Mouse (Mus musculus) midbrain, embryonic 14.5 days (tissue): ENCODE measurements around the gene Insyn1. TPM values are rescaled to one million over a fixed set of nuclear protein-coding genes. Genes with fewer than 3 reads are reported as not detected.

Experiments used
- ATAC-seq: fragments of 200-750 bp; cut with Nextera tagmentation; 2 replicates; pipeline ENCODE4 v1.8.0; 2017; ENCODE audit warnings: moderate number of reproducible peaks, moderate library complexity; ENCODE audit not compliant: low FRiP score, low TSS enrichment
- DNase-seq: peaks from one replicate; pipeline ENCODE4 v3.0.0-alpha.2; 2015
- H3K27ac ChIP-seq: fragments of 300-500 bp; sonication (generic); replicated peaks from 2 replicates; pipeline ENCODE4 v1.5.1; 2014; ENCODE audit warnings: mild to moderate bottlenecking, low read depth, low read length, moderate library complexity
- H3K27me3 ChIP-seq: fragments of 300-500 bp; sonication (generic); 2 replicates; pipeline ENCODE4 v1.6.1; 2014; ENCODE audit warnings: low read length, control low read depth, mixed read lengths; ENCODE audit not compliant: control insufficient read depth, insufficient read depth
- H3K36me3 ChIP-seq: fragments of 300-500 bp; sonication (generic); 2 replicates; pipeline ENCODE4 v1.6.1; 2014; ENCODE audit warnings: low read length, control low read depth; ENCODE audit not compliant: control insufficient read depth, insufficient read depth
- H3K4me1 ChIP-seq: fragments of 300-500 bp; sonication (generic); 2 replicates; pipeline ENCODE4 v1.6.1; 2014; ENCODE audit warnings: mild to moderate bottlenecking, antibody characterized with exemption, low read length, control low read depth; ENCODE audit not compliant: control insufficient read depth, insufficient read depth
- H3K4me2 ChIP-seq: fragments of 300-500 bp; sonication (generic); 2 replicates; pipeline ENCODE4 v1.6.1; 2014; ENCODE audit warnings: mild to moderate bottlenecking, low read length, moderate library complexity
- H3K4me3 ChIP-seq: fragments of 300-500 bp; sonication (generic); replicated peaks from 2 replicates; pipeline ENCODE4 v1.5.1; 2014; ENCODE audit warnings: low read depth, low read length
- H3K9ac ChIP-seq: fragments of 300-500 bp; sonication (generic); replicated peaks from 2 replicates; pipeline ENCODE4 v1.6.1; 2014; ENCODE audit warnings: mild to moderate bottlenecking, low read length, moderate library complexity
- H3K9me3 ChIP-seq: fragments of 300-500 bp; sonication (generic); 2 replicates; pipeline ENCODE4 v1.6.1; 2016; ENCODE audit warnings: low read length, control low read depth, mixed read lengths; ENCODE audit not compliant: control insufficient read depth
- WGBS: fragments of 180-500 bp; shearing (Covaris S2); extraction: QIAGEN DNeasy Blood & Tissue Kit; methylation state at CpG from one replicate; pipeline ENCODE4 v1.1.7; 2014; 5-methylcytosine and 5-hydroxymethylcytosine counted together
- polyA plus RNA-seq: library from polyadenylated mRNA; unstranded; fragments of >200 nt; fragmentation: Nextera tagmentation; extraction: Ambion mirVana; gene quantifications from 2 replicates; pipeline ENCODE4 v1.2.1, GENCODE M21; 2014

Insyn1 gene
- polyA plus RNA-seq, 1 experiment from 2014 or later, result 10.5 TPM

GRCm38 (mm10) chr9:58496470-58497182 is 8.2 kb downstream of the Insyn1 start:
- WGBS, result 28% methylated on average over 4 of the region's 4 CpGs
- H3K9ac ChIP-seq, result no peak overlapping the region
- H3K27ac ChIP-seq, result no peak overlapping the region
- no peak overlapping the region for H3K4me3 ChIP-seq
- no peaks in the 10 kb centered on the region for H3K27me3 ChIP-seq
- H3K9me3 ChIP-seq, result no peaks in the 10 kb centered on the region
- H3K4me2 ChIP-seq, result no peak overlapping the region
- peaks cover 6% of the 10 kb centered on the region; the same call in 1 of the 2 replicates for H3K4me1 ChIP-seq
- DNase-seq (peak; percentile 46), ATAC-seq (no peak)
- no peaks in the 10 kb centered on the region for H3K36me3 ChIP-seq

GRCm38 (mm10) chr9:58497942-58498341 is 9.5 kb downstream of the Insyn1 start:
- Histone ChIP-seq H3K9ac (no peak overlapping the region), H3K4me2 (no peak overlapping the region), H3K4me3 (no peak overlapping the region), H3K9me3 (no peaks in the 10 kb centered on the region), H3K27me3 (no peaks in the 10 kb centered on the region), H3K27ac (no peak overlapping the region), H3K36me3 (no peaks in the 10 kb centered on the region), H3K4me1 (no peaks in the 10 kb centered on the region)
- WGBS, result 74% methylated on average over 4 of the region's 4 CpGs
- no peak for DNase-seq
- no peak for ATAC-seq

GRCm38 (mm10) chr9:58500946-58501345 is 12.5 kb downstream of the Insyn1 start:
- no peak overlapping the region for H3K4me2 ChIP-seq
- DNase-seq (no peak), ATAC-seq (no peak)
- H3K36me3 ChIP-seq, result no peaks in the 10 kb centered on the region
- no peak overlapping the region for H3K27ac ChIP-seq
- no peaks in the 10 kb centered on the region for H3K9me3 ChIP-seq
- 91% methylated on average over 5 of the region's 5 CpGs for WGBS
- H3K27me3 ChIP-seq, result no peaks in the 10 kb centered on the region
- H3K9ac ChIP-seq, result no peak overlapping the region
- no peaks in the 10 kb centered on the region for H3K4me1 ChIP-seq
- H3K4me3 ChIP-seq, result no peak overlapping the region

GRCm38 (mm10) chr9:58507216-58508005 is 19.0 kb downstream of the Insyn1 start:
- no peak overlapping the region for H3K4me3 ChIP-seq
- H3K4me1 ChIP-seq, result no peaks in the 10 kb centered on the region
- DNase-seq (no peak), ATAC-seq (no peak)
- WGBS, result 81% methylated on average over 8 of the region's 8 CpGs
- no peak overlapping the region for H3K4me2 ChIP-seq
- no peaks in the 10 kb centered on the region for H3K36me3 ChIP-seq
- no peaks in the 10 kb centered on the region for H3K27me3 ChIP-seq
- H3K9ac ChIP-seq, result no peak overlapping the region
- no peak overlapping the region for H3K27ac ChIP-seq
- H3K9me3 ChIP-seq, result no peaks in the 10 kb centered on the region

- H3K36me3 ChIP-seq, result no peaks in the 10 kb centered on the region
- no peak for ATAC-seq
These were observed 22.0 kb downstream of the Insyn1 start for GRCm38 (mm10) chr9:58510452-58510851.

GRCm38 (mm10) chr9:58513749-58514148 is 25.3 kb downstream of the Insyn1 start:
- DNase-seq, result peak; percentile 78
- Histone ChIP-seq H3K4me3 (no peak overlapping the region), H3K4me1 (peaks cover 25% of the 10 kb centered on the region), H3K27me3 (no peaks in the 10 kb centered on the region), H3K9ac (no peak overlapping the region), H3K27ac (peak overlapping the region; percentile 80), H3K9me3 (no peaks in the 10 kb centered on the region), H3K4me2 (no peak overlapping the region), H3K36me3 (no peaks in the 10 kb centered on the region)
- WGBS, result 16% methylated on average over 5 of the region's 5 CpGs
- peak; percentile 74; the same call in 1 of the 2 replicates for ATAC-seq

More at GRCm38 (mm10) chr9:58510452-58510851, 22.0 kb downstream of the Insyn1 start:
- no peak overlapping the region for H3K4me3 ChIP-seq
- H3K27me3 ChIP-seq, result no peaks in the 10 kb centered on the region
- no peak for DNase-seq
- peaks cover 20% of the 10 kb centered on the region for H3K4me1 ChIP-seq
- H3K4me2 ChIP-seq, result no peak overlapping the region
- H3K9ac ChIP-seq, result no peak overlapping the region
- H3K27ac ChIP-seq, result no peak overlapping the region
- 88% methylated on average over 5 of the region's 5 CpGs for WGBS
- H3K9me3 ChIP-seq, result no peaks in the 10 kb centered on the region

GRCm38 (mm10) chr9:58516480-58516879 is 28.1 kb downstream of the Insyn1 start:
- ATAC-seq (no peak), DNase-seq (no peak)
- Histone ChIP-seq H3K27ac (no peak overlapping the region), H3K9me3 (no peaks in the 10 kb centered on the region), H3K4me1 (peaks cover 29% of the 10 kb centered on the region), H3K27me3 (no peaks in the 10 kb centered on the region), H3K9ac (no peak overlapping the region), H3K4me2 (no peak overlapping the region), H3K36me3 (no peaks in the 10 kb centered on the region), H3K4me3 (no peak overlapping the region)
- 82% methylated on average over 3 of the region's 3 CpGs for WGBS

GRCm38 (mm10) chr9:58517866-58518750 is 29.7 kb downstream of the Insyn1 start:
- Histone ChIP-seq H3K4me3 (no peak overlapping the region), H3K4me2 (no peak overlapping the region), H3K27me3 (no peaks in the 10 kb centered on the region), H3K9ac (no peak overlapping the region), H3K4me1 (peaks cover 29% of the 10 kb centered on the region), H3K9me3 (no peaks in the 10 kb centered on the region), H3K27ac (no peak overlapping the region), H3K36me3 (no peaks in the 10 kb centered on the region)
- DNase-seq, result no peak
- WGBS, result 54% methylated on average over 9 of the region's 9 CpGs
- no peak for ATAC-seq
